Mouse (Mus musculus) embryonic facial prominence, embryonic 13.5 days (tissue): Measurements from ENCODE around the gene Nrxn3. TPM values are rescaled to one million over a fixed set of nuclear protein-coding genes. Genes with fewer than 3 reads are reported as not detected.

Source experiments
- ATAC-seq: fragments of 200-750 bp; cut with Nextera tagmentation; 2 replicates; pipeline ENCODE4 v1.8.0; 2017; ENCODE audit warnings: low read depth; ENCODE audit not compliant: insufficient number of reproducible peaks, insufficient read depth, low FRiP score, low TSS enrichment
- H3K27ac ChIP-seq: fragments of 300-500 bp; sonication (generic); 2 replicates; pipeline ENCODE4 v1.5.1; 2015; ENCODE audit warnings: moderate library complexity, mild to moderate bottlenecking, inconsistent platforms
- H3K27me3 ChIP-seq: fragments of 300-500 bp; sonication (generic); 2 replicates; pipeline ENCODE4 v1.6.1; 2015; ENCODE audit warnings: mild to moderate bottlenecking, inconsistent platforms
- H3K36me3 ChIP-seq: fragments of 300-500 bp; sonication (generic); 2 replicates; pipeline ENCODE4 v1.6.1; 2015; ENCODE audit warnings: mild to moderate bottlenecking, inconsistent platforms
- H3K4me1 ChIP-seq: fragments of 300-500 bp; sonication (generic); 2 replicates; pipeline ENCODE4 v1.6.1; 2015; ENCODE audit warnings: inconsistent platforms
- H3K4me2 ChIP-seq: fragments of 300-500 bp; sonication (generic); 2 replicates; pipeline ENCODE4 v1.6.1; 2015; ENCODE audit warnings: moderate library complexity, mild to moderate bottlenecking, inconsistent platforms
- H3K4me3 ChIP-seq: fragments of 300-500 bp; sonication (generic); 2 replicates; pipeline ENCODE4 v1.5.1; 2015; ENCODE audit warnings: mild to moderate bottlenecking, inconsistent platforms
- H3K9ac ChIP-seq: fragments of 300-500 bp; sonication (generic); 2 replicates; pipeline ENCODE4 v1.6.1; 2015; ENCODE audit warnings: mild to moderate bottlenecking, inconsistent platforms
- H3K9me3 ChIP-seq: fragments of 300-500 bp; sonication (generic); 2 replicates; pipeline ENCODE4 v1.6.1; 2016; ENCODE audit warnings: inconsistent platforms
- WGBS: fragments of 180-500 bp; shearing (Covaris S2); methylation state at CpG from one replicate; pipeline ENCODE4 v1.1.7; 2015; ENCODE audit warnings: mixed read lengths; 5-methylcytosine and 5-hydroxymethylcytosine counted together
- polyA plus RNA-seq: library from polyadenylated mRNA; unstranded; fragments of >200 nt; fragmentation: Nextera tagmentation; extraction: Ambion mirVana; gene quantifications from 2 replicates; pipeline ENCODE4 v1.2.1, GENCODE M21; 2015

Gene Nrxn3
- polyA plus RNA-seq, 1 experiment from 2014 or later: 5.5 TPM

DNA sequence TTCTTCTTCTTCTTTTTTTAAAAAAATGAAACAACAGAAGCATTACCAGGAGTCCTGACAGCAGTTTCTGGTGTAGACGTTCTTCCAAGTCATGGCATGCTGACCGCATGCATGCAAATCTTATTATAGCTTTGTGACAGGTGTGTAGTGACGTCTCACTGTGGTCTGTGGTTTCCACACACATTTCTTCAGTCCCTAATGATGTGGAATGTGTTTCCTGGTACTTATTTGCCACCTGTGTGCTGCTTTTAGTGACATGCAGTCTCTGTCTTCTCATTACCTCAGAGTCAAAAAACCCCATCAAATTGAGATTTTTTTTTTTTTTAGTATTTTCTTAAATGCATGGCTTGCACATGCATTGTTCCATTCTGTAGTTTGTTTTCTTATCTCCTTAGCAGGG, 222.3 kb downstream of the Nrxn3 start:
- ATAC-seq: no peak
- Histone ChIP-seq H3K27ac (no peak overlapping the region), H3K27me3 (no peaks in the 10 kb centered on the region), H3K4me2 (no peak overlapping the region), H3K4me1 (no peaks in the 10 kb centered on the region), H3K36me3 (no peaks in the 10 kb centered on the region), H3K9ac (no peak overlapping the region), H3K9me3 (no peaks in the 10 kb centered on the region), H3K4me3 (no peak overlapping the region)
- 53% methylated on average over 3 of the region's 3 CpGs for WGBS

DNA sequence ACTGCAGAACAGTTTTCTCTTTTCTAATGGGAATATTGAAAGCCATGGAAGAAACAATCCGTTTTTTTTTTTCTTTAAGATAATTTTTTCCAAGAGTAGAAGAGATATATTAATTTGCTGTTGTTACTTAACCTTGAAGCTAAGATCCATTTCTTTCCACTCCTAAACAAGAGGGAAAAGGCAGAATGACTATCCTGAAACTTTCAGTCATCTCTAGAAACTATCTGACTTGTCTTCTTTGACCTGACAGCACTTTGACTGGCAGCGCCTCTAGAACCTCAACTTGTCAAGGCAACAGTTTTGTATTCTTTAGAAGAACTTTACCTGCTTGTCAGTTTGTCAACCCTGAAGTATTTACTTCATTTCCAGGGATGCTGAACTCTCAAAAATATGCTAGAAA, 227.2 kb downstream of the Nrxn3 start:
- Histone ChIP-seq H3K9ac (no peak overlapping the region), H3K36me3 (no peaks in the 10 kb centered on the region), H3K9me3 (no peaks in the 10 kb centered on the region), H3K4me3 (no peak overlapping the region), H3K27ac (no peak overlapping the region), H3K4me1 (no peaks in the 10 kb centered on the region), H3K4me2 (no peak overlapping the region), H3K27me3 (no peaks in the 10 kb centered on the region)
- no peak for ATAC-seq
- 82% methylated on average over 2 of the region's 2 CpGs for WGBS

GRCm38 (mm10) chr12:88952937-88953600, 230.4 kb downstream of the Nrxn3 start:
- Histone ChIP-seq H3K9me3 (no peaks in the 10 kb centered on the region), H3K4me3 (no peak overlapping the region), H3K27ac (no peak overlapping the region), H3K4me1 (no peaks in the 10 kb centered on the region), H3K9ac (no peak overlapping the region), H3K4me2 (no peak overlapping the region), H3K27me3 (no peaks in the 10 kb centered on the region), H3K36me3 (no peaks in the 10 kb centered on the region)
- WGBS: 66% methylated on average over 7 of the region's 7 CpGs
- ATAC-seq: no peak

GRCm38 (mm10) chr12:88953801-88954200, 231.1 kb downstream of the Nrxn3 start:
- no peaks in the 10 kb centered on the region for H3K9me3 ChIP-seq
- H3K4me3 ChIP-seq: no peak overlapping the region
- WGBS: 46% methylated on average over 4 of the region's 4 CpGs
- no peak for ATAC-seq
- no peaks in the 10 kb centered on the region for H3K27me3 ChIP-seq
- H3K27ac ChIP-seq: no peak overlapping the region
- H3K4me1 ChIP-seq: no peaks in the 10 kb centered on the region
- no peak overlapping the region for H3K9ac ChIP-seq
- H3K36me3 ChIP-seq: no peaks in the 10 kb centered on the region
- H3K4me2 ChIP-seq: no peak overlapping the region

- Histone ChIP-seq H3K36me3 (no peaks in the 10 kb centered on the region), H3K4me2 (no peak overlapping the region), H3K4me1 (no peaks in the 10 kb centered on the region), H3K27me3 (no peaks in the 10 kb centered on the region), H3K4me3 (no peak overlapping the region), H3K9me3 (no peaks in the 10 kb centered on the region), H3K27ac (no peak overlapping the region), H3K9ac (no peak overlapping the region)
- WGBS: 73% methylated on average over 3 of the region's 3 CpGs
- ATAC-seq: no peak
Observed at GRCm38 (mm10) chr12:88957431-88957830, 234.8 kb downstream of the Nrxn3 start.

DNA sequence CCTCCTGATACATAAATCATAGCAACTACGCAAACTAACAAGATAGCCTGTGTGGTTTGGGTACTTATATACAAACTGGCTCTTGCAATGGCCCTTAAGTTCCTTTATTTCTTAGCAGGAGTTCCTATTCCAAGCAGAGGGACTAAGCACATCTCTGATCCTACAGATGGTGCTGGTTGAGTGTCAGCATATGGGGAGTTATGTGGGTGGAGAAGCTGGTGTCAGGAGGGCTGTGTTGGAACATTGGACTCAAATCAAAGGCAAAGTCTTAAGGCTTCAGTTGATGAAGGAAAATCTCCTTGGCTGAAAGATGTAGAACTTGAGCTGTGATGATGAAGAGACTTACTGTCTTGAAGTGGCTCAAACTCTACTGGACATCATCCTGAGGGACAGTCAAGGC, 238.1 kb downstream of the Nrxn3 start:
- ATAC-seq: no peak
- H3K27me3 ChIP-seq: no peaks in the 10 kb centered on the region
- H3K4me3 ChIP-seq: no peak overlapping the region
- no peak overlapping the region for H3K4me2 ChIP-seq
- no peaks in the 10 kb centered on the region for H3K36me3 ChIP-seq
- H3K9ac ChIP-seq: no peak overlapping the region
- H3K27ac ChIP-seq: no peak overlapping the region
- H3K9me3 ChIP-seq: no peaks in the 10 kb centered on the region
- no peaks in the 10 kb centered on the region for H3K4me1 ChIP-seq
- 92% methylated on average over 1 of the region's 1 CpGs for WGBS

DNA sequence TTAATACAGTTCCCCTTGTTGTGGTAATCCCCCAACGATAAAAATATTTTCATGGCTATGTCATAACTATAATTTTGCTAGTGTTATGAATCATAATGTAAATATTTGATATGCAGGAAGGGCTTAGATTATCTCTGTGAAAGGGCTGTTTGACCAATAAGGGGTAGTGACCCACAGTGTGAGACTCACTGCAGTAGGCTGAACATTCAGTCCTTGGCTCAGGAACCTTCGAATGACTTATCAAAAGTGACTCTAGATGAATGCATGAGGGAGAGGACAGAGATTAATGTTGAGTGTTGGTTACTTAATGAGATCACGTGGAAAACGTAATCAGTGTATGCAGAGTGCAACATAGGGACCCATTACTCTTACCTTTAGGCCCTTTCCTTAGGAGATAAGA, 243.7 kb downstream of the Nrxn3 start:
- no peak for ATAC-seq
- no peak overlapping the region for H3K4me2 ChIP-seq
- H3K36me3 ChIP-seq: no peaks in the 10 kb centered on the region
- H3K9me3 ChIP-seq: no peaks in the 10 kb centered on the region
- no peaks in the 10 kb centered on the region for H3K4me1 ChIP-seq
- no peaks in the 10 kb centered on the region for H3K27me3 ChIP-seq
- no peak overlapping the region for H3K4me3 ChIP-seq
- no peak overlapping the region for H3K27ac ChIP-seq
- WGBS: 84% methylated on average over 4 of the region's 4 CpGs
- H3K9ac ChIP-seq: no peak overlapping the region

DNA sequence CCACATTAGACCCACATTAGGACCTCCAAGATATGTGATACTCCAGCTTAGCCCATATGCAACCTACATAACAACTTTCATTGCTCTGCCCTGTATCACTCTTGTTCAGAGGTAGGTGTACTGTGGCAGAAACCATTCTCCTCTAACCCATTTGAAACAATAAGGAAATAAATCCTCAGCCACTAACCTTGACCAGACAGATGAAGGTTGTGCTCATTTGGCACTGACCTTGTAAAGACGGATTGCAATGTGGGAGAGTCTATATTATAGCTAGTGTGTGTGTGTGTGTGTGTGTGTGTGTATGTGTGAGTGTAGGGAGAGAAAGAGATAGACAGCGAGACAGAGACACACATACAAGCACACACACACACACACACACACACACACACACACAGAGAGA, 253.9 kb downstream of the Nrxn3 start:
- no peaks in the 10 kb centered on the region for H3K36me3 ChIP-seq
- H3K4me1 ChIP-seq: no peaks in the 10 kb centered on the region
- no peak for ATAC-seq
- 83% methylated on average over 2 of the region's 2 CpGs for WGBS
- H3K4me2 ChIP-seq: no peak overlapping the region
- no peak overlapping the region for H3K27ac ChIP-seq
- H3K9ac ChIP-seq: no peak overlapping the region
- H3K4me3 ChIP-seq: no peak overlapping the region
- H3K9me3 ChIP-seq: no peaks in the 10 kb centered on the region
- no peaks in the 10 kb centered on the region for H3K27me3 ChIP-seq

- Histone ChIP-seq H3K27ac (no peak overlapping the region; the same call in 1 of the 2 replicates), H3K9ac (no peak overlapping the region), H3K4me2 (no peak overlapping the region), H3K4me3 (no peak overlapping the region), H3K9me3 (no peaks in the 10 kb centered on the region), H3K4me1 (no peaks in the 10 kb centered on the region), H3K36me3 (no peaks in the 10 kb centered on the region), H3K27me3 (no peaks in the 10 kb centered on the region)
- 45% methylated on average over 10 of the region's 10 CpGs for WGBS
- no peak for ATAC-seq
Observed at GRCm38 (mm10) chr12:88983688-88984330, 261.1 kb downstream of the Nrxn3 start.

- Histone ChIP-seq H3K9me3 (no peaks in the 10 kb centered on the region), H3K4me2 (no peak overlapping the region), H3K27me3 (no peaks in the 10 kb centered on the region), H3K36me3 (no peaks in the 10 kb centered on the region), H3K4me3 (no peak overlapping the region), H3K4me1 (no peaks in the 10 kb centered on the region), H3K9ac (no peak overlapping the region), H3K27ac (no peak overlapping the region)
- no peak for ATAC-seq
- WGBS: 11% methylated on average over 8 of the region's 8 CpGs
Observed at GRCm38 (mm10) chr12:88984375-88984774, 261.7 kb downstream of the Nrxn3 start.

DNA sequence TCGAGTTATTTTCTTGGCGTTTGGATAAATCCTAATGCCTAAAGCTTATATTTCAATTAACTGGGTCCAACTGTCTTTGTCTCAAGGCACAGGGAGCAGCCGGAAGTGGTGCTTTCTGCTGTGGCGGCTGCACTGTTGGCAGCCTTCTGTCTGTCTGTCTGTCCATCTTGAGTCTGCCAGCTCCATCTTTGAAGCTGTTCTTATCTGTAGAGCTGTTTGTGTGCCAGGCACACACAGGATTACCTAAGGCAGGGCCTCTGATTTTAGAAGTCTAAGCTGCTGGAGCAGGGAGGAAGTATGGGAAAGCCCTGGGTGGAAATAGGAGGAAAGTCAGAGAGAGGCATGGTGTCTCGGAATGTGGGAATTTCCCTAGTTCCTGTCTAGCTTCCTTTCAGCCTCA, 262.1 kb downstream of the Nrxn3 start:
- Histone ChIP-seq H3K27ac (no peak overlapping the region), H3K4me2 (no peak overlapping the region)
- 22% methylated on average over 5 of the region's 5 CpGs for WGBS

GRCm38 (mm10) chr12:88987046-88987445, 264.4 kb downstream of the Nrxn3 start:
- ATAC-seq: no peak
- no peak overlapping the region for H3K27ac ChIP-seq
- WGBS: 52% methylated on average over 4 of the region's 4 CpGs

More for the DNA sequence above, 262.1 kb downstream of the Nrxn3 start:
- ATAC-seq: no peak
- Histone ChIP-seq H3K4me1 (no peaks in the 10 kb centered on the region), H3K9me3 (no peaks in the 10 kb centered on the region), H3K9ac (no peak overlapping the region), H3K4me3 (no peak overlapping the region), H3K36me3 (no peaks in the 10 kb centered on the region), H3K27me3 (no peaks in the 10 kb centered on the region)

More at GRCm38 (mm10) chr12:88987046-88987445, 264.4 kb downstream of the Nrxn3 start:
- Histone ChIP-seq H3K9ac (no peak overlapping the region), H3K9me3 (no peaks in the 10 kb centered on the region), H3K4me3 (no peak overlapping the region), H3K27me3 (no peaks in the 10 kb centered on the region), H3K36me3 (no peaks in the 10 kb centered on the region), H3K4me1 (no peaks in the 10 kb centered on the region), H3K4me2 (no peak overlapping the region)
